Mouse (Mus musculus) testis, adult 2 months (tissue): ENCODE data around the gene Arl15.

ENCODE experiments used
- CTCF ChIP-seq: fragments of 200-500 bp; IDR thresholded peaks from 2 replicates; pipeline ENCODE4 v1.5.1; 2012; ENCODE audit warnings: low read depth, mild to moderate bottlenecking, inconsistent platforms, low read length, moderate library complexity; ENCODE audit not compliant: control insufficient read depth, insufficient read depth, insufficient replicate concordance
- POLR2A ChIP-seq: fragments of 200-500 bp; IDR thresholded peaks from 2 replicates; pipeline ENCODE4 v1.6.1; 2012; ENCODE audit warnings: low read depth, mild to moderate bottlenecking, inconsistent platforms, low read length, moderate library complexity; ENCODE audit not compliant: control insufficient read depth

DNA sequence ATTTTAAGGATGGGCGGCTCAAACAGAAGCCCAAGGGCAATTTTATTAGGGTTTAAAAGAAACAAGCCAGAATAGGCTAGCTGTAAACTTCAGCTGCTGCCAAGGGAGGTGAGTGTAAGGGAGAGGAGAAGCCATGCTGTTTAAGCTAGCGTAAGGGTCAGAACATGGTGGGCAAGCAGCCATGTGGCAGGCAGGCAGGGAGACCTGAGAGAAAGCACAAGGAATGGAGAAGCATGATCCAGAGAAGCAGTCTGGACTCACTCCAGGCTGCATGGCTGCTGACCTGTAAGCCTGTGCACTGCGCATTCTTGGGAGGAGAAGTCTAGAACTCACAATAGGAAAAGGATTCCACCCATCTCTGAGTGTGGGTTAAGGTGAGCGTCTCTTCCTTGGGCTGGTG, 66.5 kb downstream of the Arl15 start:
- no peak for TF ChIP-seq CTCF
- TF ChIP-seq POLR2A, result no peak
